Mouse (Mus musculus) ES-E14 (cell line): ENCODE results near the gene Cnot11.

ENCODE experiments used
- CHD2 ChIP-seq: IDR thresholded peaks from 2 replicates; pipeline ENCODE4 v1.6.1; 2014; ENCODE audit warnings: mild to moderate bottlenecking, low read depth, low read length, inconsistent platforms
- HCFC1 ChIP-seq: IDR thresholded peaks from 2 replicates; pipeline ENCODE4 v1.6.1; 2012; ENCODE audit warnings: low read length, inconsistent platforms, borderline replicate concordance; ENCODE audit not compliant: insufficient read depth
- MAFK ChIP-seq: IDR thresholded peaks from 2 replicates; pipeline ENCODE4 v1.6.1; 2014; ENCODE audit warnings: mild to moderate bottlenecking, low read depth, low read length, inconsistent platforms; ENCODE audit not compliant: insufficient read depth
- ZC3H11A ChIP-seq: IDR thresholded peaks from 2 replicates; pipeline ENCODE4 v1.6.1; 2012; ENCODE audit warnings: low read depth, mild to moderate bottlenecking, inconsistent platforms, low read length, borderline replicate concordance

DNA sequence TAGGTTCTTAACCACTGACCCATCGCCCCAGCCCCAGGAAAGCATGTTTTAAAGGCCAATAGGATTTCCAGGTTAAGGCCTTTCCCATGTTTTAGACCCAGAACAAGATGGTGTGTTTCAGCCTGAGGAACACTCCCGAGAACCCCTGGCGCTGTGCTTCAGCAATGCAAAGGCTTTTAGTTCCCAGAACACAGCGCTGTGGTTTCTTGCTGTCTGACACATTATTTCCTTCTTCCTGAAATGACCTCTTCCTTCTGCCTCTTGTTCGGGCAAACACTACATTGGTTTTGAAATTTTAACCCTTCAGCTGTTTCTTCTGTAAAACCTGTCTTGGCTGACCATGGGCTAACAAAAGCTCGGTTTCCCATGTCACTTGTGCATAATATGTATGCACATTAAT lies 44.3 kb downstream of the Cnot11 start:
- TF ChIP-seq MAFK (no peak), HCFC1 (no peak), ZC3H11A (no peak), CHD2 (no peak)
